Mouse (Mus musculus): ENCODE results near the gene Ascc1. TPM values are rescaled to one million over a fixed set of nuclear protein-coding genes. Genes with fewer than 3 reads are reported as not detected.

Ascc1 gene
- total RNA-seq, 2 experiments from 2014 or later = 18.4 to 19.1 TPM

Small RNA genes lying within 50 kb of the gene (microRNA-seq; reads per million reads assigned to microRNA genes)
- gene Mir6906 = 4.0 to 5.9 reads per million in 2 experiments

Other genes with a start within 250 kb of the Ascc1 start
- 10 to 100 TPM; 48.0 to 50.1 TPM for gene Dnajb12, start 123.2 kb upstream of the Ascc1 start, total RNA-seq (2021)
- 100 to 1,000 TPM in 1 of 2 experiments, 10 to 100 TPM in 1; 99.5 to 106 TPM for gene Ddit4, start 51.0 kb upstream of the Ascc1 start, total RNA-seq (2021)
- 10 to 100 TPM; 67.4 to 69.2 TPM for gene Anapc16, start 330 bp downstream of the Ascc1 start, total RNA-seq (2021)
- gene Spock2, start 103.4 kb downstream of the Ascc1 start, total RNA-seq (2021) = 100 to 1,000 TPM; 497 to 522 TPM
- 1 to 10 TPM; 3.8 to 4.1 TPM for gene Chst3, start 216.5 kb downstream of the Ascc1 start, total RNA-seq (2021)

Data from layer of hippocampus, postnatal 14 days (tissue).